Mouse (Mus musculus): ENCODE results near the gene Gm47969. TPM values are rescaled to one million over a fixed set of nuclear protein-coding genes. Genes with fewer than 3 reads are reported as not detected.

The Gm47969 gene
- total and polyA plus RNA-seq, 3 experiments = not detected

GRCm38 (mm10) chr1:83014477-83014876 lies 30.3 kb upstream of the Gm47969 start:
- H3K4me1 ChIP-seq (ENCODE audit: control insufficient read depth in 1 of 2, insufficient read depth in 2 of 2) = peaks cover 2 to 15% of the 10 kb centered on the region in 2 experiments; a peak in 2 of 4 replicates
- H3K27me3 ChIP-seq (replicated peaks) = no peaks in the 10 kb centered on the region
- peaks cover 3 to 9% of the 10 kb centered on the region in 2 experiments for H3K36me3 ChIP-seq (replicated peaks in 1 of 2; ENCODE audit: control insufficient read depth in 1 of 2, insufficient read depth in 1 of 2, low read length in 1 of 2)
- H3K9me3 ChIP-seq (replicated peaks; ENCODE audit: low read length) = peaks cover 7% of the 10 kb centered on the region
- in situ Hi-C loops (cut with MboI; ENCODE audit: low pct_ligation_motif_present, low pct_unique_long_range_greater_than_20kb, low sequenced_read_pairs) (no loop called here), dilution Hi-C loops (cut with MboI; ENCODE audit: extremely low pct_ligation_motif_present, extremely low pct_unique_long_range_greater_than_20kb, low sequenced_read_pairs) (no loop called here)
- DNase-seq (ENCODE audit: extremely low read depth) = no peak
- TF ChIP-seq USF2 (conservative IDR thresholded peaks at IDR 0.05; ENCODE audit: low read depth, low read length) (no peak), RCOR1 (conservative IDR thresholded peaks at IDR 0.05; ENCODE audit: low read depth, low read length) (no peak), KAT2A (IDR thresholded peaks at IDR 0.05; ENCODE audit: insufficient replicate concordance, low read length) (no peak)
- H3K4me3 ChIP-seq (replicated peaks in 1 of 3; ENCODE audit: low read depth in 2 of 3, low read length in 2 of 3, poor library complexity in 1 of 3) = no peak overlapping the region
- H3K79me2 ChIP-seq (replicated peaks; ENCODE audit: control insufficient read depth, extremely low read depth, insufficient read depth, poor library complexity, severe bottlenecking) = no peaks in the 10 kb centered on the region
- H3K4me2 ChIP-seq (ENCODE audit: insufficient read depth, low read depth, poor library complexity, severe bottlenecking) = no peak overlapping the region
- no peak overlapping the region for H3K9ac ChIP-seq (ENCODE audit: insufficient read depth, low read depth)
- H3K27ac ChIP-seq (ENCODE audit: insufficient read depth, low read depth) = no peak overlapping the region

DNA sequence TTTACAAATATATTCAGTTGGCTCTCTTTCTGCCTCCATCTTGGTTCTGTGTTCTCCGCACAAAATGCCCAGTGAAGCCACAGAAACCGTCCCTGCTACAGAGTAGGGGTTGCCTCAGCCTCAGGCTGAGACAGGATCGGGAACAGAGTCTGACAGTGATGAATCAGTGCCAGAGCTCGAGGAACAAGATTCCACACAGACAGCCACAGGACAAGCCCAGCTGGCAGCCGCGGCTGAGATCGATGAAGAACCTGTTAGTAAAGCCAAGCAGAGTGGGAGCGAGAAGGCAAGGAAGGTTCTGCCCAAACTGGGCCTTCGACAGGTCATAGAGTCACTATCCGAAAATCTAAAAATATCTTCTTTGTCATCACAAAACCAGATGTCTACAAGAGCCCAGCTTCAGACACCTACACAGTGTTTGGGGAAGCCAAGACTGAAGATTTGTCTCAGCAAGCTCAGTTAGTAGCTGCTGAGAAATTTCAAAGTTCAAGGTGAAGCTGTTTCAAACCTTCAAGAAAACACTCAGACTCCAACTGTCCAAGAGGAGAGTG lies 29.3 kb upstream of the Gm47969 start:
- Histone ChIP-seq H3K4me1 (ENCODE audit: control insufficient read depth in 1 of 2, insufficient read depth in 2 of 2) (peaks cover 2 to 14% of the 10 kb centered on the region in 2 experiments; a peak in 2 of 4 replicates), H3K79me2 (replicated peaks; ENCODE audit: control insufficient read depth, extremely low read depth, insufficient read depth, poor library complexity, severe bottlenecking) (no peaks in the 10 kb centered on the region), H3K36me3 (replicated peaks in 1 of 2; ENCODE audit: control insufficient read depth in 1 of 2, insufficient read depth in 1 of 2, low read length in 1 of 2) (peaks cover 3 to 9% of the 10 kb centered on the region in 2 experiments), H3K4me2 (ENCODE audit: insufficient read depth, low read depth, poor library complexity, severe bottlenecking) (peak overlapping the region; percentile 34), H3K27me3 (replicated peaks) (no peaks in the 10 kb centered on the region), H3K9me3 (replicated peaks; ENCODE audit: low read length) (peaks cover 7% of the 10 kb centered on the region), H3K27ac (ENCODE audit: insufficient read depth, low read depth) (peak overlapping the region; percentile 63; the same call in 1 of the 2 replicates), H3K4me3 (replicated peaks in 1 of 3; ENCODE audit: low read depth in 2 of 3, low read length in 2 of 3, poor library complexity in 1 of 3) (no peak overlapping the region), H3K9ac (ENCODE audit: insufficient read depth, low read depth) (peak overlapping the region; percentile 7; the same call in 1 of the 2 replicates)
- TF ChIP-seq MEF2A (IDR thresholded peaks at IDR 0.05; ENCODE audit: borderline replicate concordance, low read depth, low read length) (peak; percentile 95), TCF12 (IDR thresholded peaks at IDR 0.05; ENCODE audit: low read depth, low read length) (peak; percentile 52), USF2 (conservative IDR thresholded peaks at IDR 0.05; ENCODE audit: low read depth, low read length) (no peak), NRF1 (IDR thresholded peaks at IDR 0.05; ENCODE audit: low read depth, low read length) (peak; percentile 26; the same call in 1 of the 2 replicates), E2F4 (IDR thresholded peaks at IDR 0.05; ENCODE audit: insufficient replicate concordance, low read depth, low read length) (no peak), SIN3A (IDR thresholded peaks at IDR 0.05; ENCODE audit: low read length) (0 out of 2 replicates have a peak, but pooled peaks have one; percentile 28), JUN (IDR thresholded peaks at IDR 0.05; ENCODE audit: insufficient read depth, low read depth, low read length) (peak; percentile 40), CTCF (conservative IDR thresholded peaks at IDR 0.05 in 1 of 2, IDR thresholded peaks at IDR 0.05 in 1 of 2; ENCODE audit: low read depth in 2 of 2, low read length in 2 of 2) (no peak), IRF4 (IDR thresholded peaks at IDR 0.05; ENCODE audit: low read depth, low read length) (peak; percentile 47; the same call in 1 of the 2 replicates), MYC (IDR thresholded peaks at IDR 0.05; ENCODE audit: low read depth, low read length) (peak; percentile 45; the same call in 1 of the 2 replicates), ETS1 (conservative IDR thresholded peaks at IDR 0.05; ENCODE audit: low read depth, low read length) (0 out of 2 replicates have a peak, but pooled peaks have one; percentile 20)
- dilution Hi-C loops (cut with MboI; ENCODE audit: extremely low pct_ligation_motif_present, extremely low pct_unique_long_range_greater_than_20kb, low sequenced_read_pairs) (no loop called here), in situ Hi-C loops (cut with MboI; ENCODE audit: low pct_ligation_motif_present, low pct_unique_long_range_greater_than_20kb, low sequenced_read_pairs) (no loop called here)
- no peak for DNase-seq (ENCODE audit: extremely low read depth)

Data from CH12.LX (cell line).